Mouse (Mus musculus) stomach, postnatal 0 days (tissue): ENCODE measurements around the gene Ppdpf.

Experiments used
- CTCF ChIP-seq: IDR thresholded peaks from 2 replicates; pipeline ENCODE4 v1.5.1; 2016; ENCODE audit warnings: antibody characterized with exemption, low read depth, mild to moderate bottlenecking, moderate library complexity
- EP300 ChIP-seq: optimal IDR thresholded peaks from 2 replicates; pipeline ENCODE3; 2016; ENCODE audit warnings: antibody characterized with exemption

GRCm38 (mm10) chr2:181148318-181148955 is 38.6 kb upstream of the Ppdpf start:
- TF ChIP-seq CTCF (no peak), EP300 (no peak)
